Mouse (Mus musculus) CH12.LX (cell line): Measurements from ENCODE around the gene Ppp2r2d. TPM values are rescaled to one million over a fixed set of nuclear protein-coding genes. Genes with fewer than 3 reads are reported as not detected.

Experiments used
- DNase-seq: peaks from one replicate; pipeline ENCODE4 v3.0.0-alpha.2; 2013; ENCODE audit errors: extremely low read depth
- H3K27ac ChIP-seq: 2 replicates; pipeline ENCODE4 v1.5.1; 2012; ENCODE audit warnings: low read depth, mild to moderate bottlenecking, control low read depth, moderate library complexity; ENCODE audit not compliant: insufficient read depth
- H3K27me3 ChIP-seq: replicated peaks from 2 replicates; pipeline ENCODE3; 2012; ENCODE audit warnings: inconsistent platforms
- H3K36me3 ChIP-seq, 2 experiments: replicated peaks in 1 of 2; 2 replicates each; pipeline versions ENCODE3 to v1.6.1; 2012; ENCODE audit warnings: inconsistent platforms in 1 of 2, low read length in 1 of 2, mild to moderate bottlenecking in 1 of 2, mixed read lengths in 1 of 2, moderate library complexity in 1 of 2; ENCODE audit not compliant: control insufficient read depth in 1 of 2, insufficient read depth in 1 of 2
- H3K4me1 ChIP-seq, 2 experiments: 2 replicates each; pipeline ENCODE4 v1.6.1; 2012; ENCODE audit warnings: inconsistent platforms in 1 of 2, moderate library complexity in 1 of 2; ENCODE audit not compliant: insufficient read depth in 2 of 2, control insufficient read depth in 1 of 2
- H3K4me2 ChIP-seq: 2 replicates; pipeline ENCODE4 v1.6.1; 2012; ENCODE audit warnings: low read depth, mild to moderate bottlenecking, control low read depth; ENCODE audit not compliant: poor library complexity, insufficient read depth, severe bottlenecking
- H3K4me3 ChIP-seq, 3 experiments: fragments of 150-350 bp in 1 of 3; sonication (generic) in 1 of 3; replicated peaks in 1 of 3; 2 replicates each; pipeline versions ENCODE3 to v1.5.1; 2011 to 2012; ENCODE audit warnings: low read depth in 2 of 3, low read length in 2 of 3, mild to moderate bottlenecking in 2 of 3, moderate library complexity in 2 of 3, control low read depth in 1 of 3, improper control_type of control experiment in 1 of 3, inconsistent platforms in 1 of 3, mixed read lengths in 1 of 3; ENCODE audit not compliant: poor library complexity in 1 of 3
- H3K79me2 ChIP-seq: replicated peaks from 2 replicates; pipeline ENCODE4 v1.6.1; 2012; ENCODE audit warnings: mild to moderate bottlenecking, moderate library complexity; ENCODE audit not compliant: control insufficient read depth, poor library complexity, insufficient read depth, severe bottlenecking; ENCODE audit errors: extremely low read depth
- H3K9ac ChIP-seq: 2 replicates; pipeline ENCODE4 v1.6.1; 2012; ENCODE audit warnings: low read depth, mild to moderate bottlenecking, control low read depth, moderate library complexity; ENCODE audit not compliant: insufficient read depth
- H3K9me3 ChIP-seq: replicated peaks from 2 replicates; pipeline ENCODE3; 2012; ENCODE audit warnings: low read length, inconsistent platforms, mixed read lengths
- BHLHE40 ChIP-seq: IDR thresholded peaks from 2 replicates; pipeline ENCODE4 v1.6.1; 2011; ENCODE audit warnings: mild to moderate bottlenecking, low read depth, low read length, improper control_type of control experiment
- CHD1 ChIP-seq: IDR thresholded peaks from 2 replicates; pipeline ENCODE4 v1.6.1; 2012; ENCODE audit warnings: low read depth, low read length, improper control_type of control experiment, inconsistent platforms
- CTCF ChIP-seq, 2 experiments: IDR thresholded peaks in 1 of 2; conservative IDR thresholded peaks in 1 of 2; 2 replicates each; pipeline ENCODE4 v1.5.1; 2011 to 2012; ENCODE audit warnings: low read depth in 2 of 2, low read length in 2 of 2, improper control_type of control experiment in 1 of 2, inconsistent platforms in 1 of 2, mild to moderate bottlenecking in 1 of 2, moderate library complexity in 1 of 2
- ELF1 ChIP-seq: IDR thresholded peaks from 2 replicates; pipeline ENCODE4 v1.6.1; 2014; ENCODE audit warnings: low read depth, mild to moderate bottlenecking, inconsistent platforms, low read length, improper control_type of control experiment
- EP300 ChIP-seq: IDR thresholded peaks from 2 replicates; pipeline ENCODE4 v1.6.1; 2011; ENCODE audit warnings: low read length, improper control_type of control experiment
- ETS1 ChIP-seq: conservative IDR thresholded peaks from 2 replicates; pipeline ENCODE4 v1.6.1; 2012; ENCODE audit warnings: low read depth, mild to moderate bottlenecking, inconsistent platforms, low read length, improper control_type of control experiment, moderate library complexity
- HCFC1 ChIP-seq: IDR thresholded peaks from 2 replicates; pipeline ENCODE4 v1.6.1; 2012; ENCODE audit warnings: low read depth, mild to moderate bottlenecking, inconsistent platforms, low read length, improper control_type of control experiment
- IRF4 ChIP-seq: IDR thresholded peaks from 2 replicates; pipeline ENCODE4 v1.6.1; 2014; ENCODE audit warnings: low read depth, mild to moderate bottlenecking, inconsistent platforms, low read length, improper control_type of control experiment
- JUND ChIP-seq: conservative IDR thresholded peaks from 2 replicates; pipeline ENCODE4 v1.6.1; 2011; ENCODE audit warnings: low read depth, low read length, improper control_type of control experiment
- KAT2A ChIP-seq: IDR thresholded peaks from 2 replicates; pipeline ENCODE4 v1.6.1; 2012; ENCODE audit warnings: low read length, improper control_type of control experiment, inconsistent platforms; ENCODE audit not compliant: insufficient replicate concordance
- MAX ChIP-seq: IDR thresholded peaks from 2 replicates; pipeline ENCODE4 v1.6.1; 2011; ENCODE audit warnings: low read length, improper control_type of control experiment
- MEF2A ChIP-seq: IDR thresholded peaks from 2 replicates; pipeline ENCODE4 v1.6.1; 2014; ENCODE audit warnings: low read depth, mild to moderate bottlenecking, inconsistent platforms, low read length, improper control_type of control experiment, borderline replicate concordance
- MYC ChIP-seq: IDR thresholded peaks from 2 replicates; pipeline ENCODE4 v1.6.1; 2011; ENCODE audit warnings: low read depth, mild to moderate bottlenecking, improper control_type of control experiment, low read length
- NELFE ChIP-seq: IDR thresholded peaks from 2 replicates; pipeline ENCODE4 v1.6.1; 2011; ENCODE audit warnings: low read depth, low read length, improper control_type of control experiment
- PAX5 ChIP-seq: IDR thresholded peaks from 2 replicates; pipeline ENCODE4 v1.6.1; 2012; ENCODE audit warnings: low read length, inconsistent platforms, mixed read lengths
- POLR2A ChIP-seq: IDR thresholded peaks from 2 replicates; pipeline ENCODE4 v1.6.1; 2011; ENCODE audit warnings: low read depth, mild to moderate bottlenecking, improper control_type of control experiment, low read length
- POLR2AphosphoS2 ChIP-seq: IDR thresholded peaks from 2 replicates; pipeline ENCODE4 v1.6.1; 2011; ENCODE audit warnings: low read depth, low read length, improper control_type of control experiment
- RCOR1 ChIP-seq: conservative IDR thresholded peaks from 2 replicates; pipeline ENCODE4 v1.6.1; 2012; ENCODE audit warnings: low read depth, mild to moderate bottlenecking, inconsistent platforms, low read length, improper control_type of control experiment
- SIN3A ChIP-seq: IDR thresholded peaks from 2 replicates; pipeline ENCODE4 v1.6.1; 2012; ENCODE audit warnings: low read length, improper control_type of control experiment, inconsistent platforms
- SMC3 ChIP-seq: IDR thresholded peaks from 2 replicates; pipeline ENCODE4 v1.6.1; 2011; ENCODE audit warnings: low read depth, low read length, improper control_type of control experiment
- TBP ChIP-seq: conservative IDR thresholded peaks from 2 replicates; pipeline ENCODE4 v1.6.1; 2011; ENCODE audit warnings: low read depth, low read length, improper control_type of control experiment
- TCF12 ChIP-seq: IDR thresholded peaks from 2 replicates; pipeline ENCODE4 v1.6.1; 2014; ENCODE audit warnings: low read depth, mild to moderate bottlenecking, inconsistent platforms, low read length, improper control_type of control experiment
- UBTF ChIP-seq: IDR thresholded peaks from 2 replicates; pipeline ENCODE4 v1.6.1; 2012; ENCODE audit warnings: low read depth, mild to moderate bottlenecking, inconsistent platforms, low read length, improper control_type of control experiment, moderate library complexity
- USF1 ChIP-seq: IDR thresholded peaks from 2 replicates; pipeline ENCODE4 v1.6.1; 2014; ENCODE audit warnings: low read depth, mild to moderate bottlenecking, inconsistent platforms, low read length, improper control_type of control experiment
- ZC3H11A ChIP-seq: IDR thresholded peaks from 2 replicates; pipeline ENCODE4 v1.6.1; 2012; ENCODE audit warnings: low read depth, mild to moderate bottlenecking, inconsistent platforms, low read length, improper control_type of control experiment
- ZMIZ1 ChIP-seq: IDR thresholded peaks from 2 replicates; pipeline ENCODE4 v1.6.1; 2012; ENCODE audit warnings: low read depth, mild to moderate bottlenecking, inconsistent platforms, low read length, improper control_type of control experiment
- ZNF384 ChIP-seq: IDR thresholded peaks from 2 replicates; pipeline ENCODE4 v1.6.1; 2012; ENCODE audit warnings: low read depth, low read length, improper control_type of control experiment, inconsistent platforms
- dilution Hi-C: fragments of 300-500 bp; cut with MboI; formaldehyde crosslinking; loops from 2 replicates; pipeline ENCODE4 v1.14.3; 2020; ENCODE audit warnings: low sequenced_read_pairs; ENCODE audit not compliant: extremely low pct_unique_long_range_greater_than_20kb, extremely low pct_ligation_motif_present
- in situ Hi-C: fragments of 300-500 bp; cut with MboI; formaldehyde crosslinking; loops from 3 replicates; pipeline ENCODE4 v1.14.3; 2019; ENCODE audit warnings: low sequenced_read_pairs, low pct_ligation_motif_present, low pct_unique_long_range_greater_than_20kb, mixed read lengths
- polyA plus RNA-seq: library from polyadenylated mRNA; unstranded; fragments of >175 nt; gene quantifications from 2 replicates; pipeline ENCODE4 v1.2.1, GENCODE M21; 2012; ENCODE audit warnings: low read depth; ENCODE audit not compliant: insufficient read length
- total RNA-seq, 2 experiments: library from RNA; depleted of rRNA; stranded (reverse); fragments of 300-350 nt in 1 of 2; fragments of >200 nt in 1 of 2; gene quantifications; 2 replicates each; pipeline ENCODE4 v1.2.3; 2012 to 2014

Gene Ppp2r2d
- total and polyA plus RNA-seq, 3 experiments, result 24.3 to 54.1 (median 46.0) TPM

- H3K36me3 ChIP-seq, result no peaks in the 10 kb centered on the region
- H3K4me3 ChIP-seq, result peak overlapping the region; percentile 24 to 32 (median 28)
- H3K27ac ChIP-seq, result peak overlapping the region; percentile 14
- in situ Hi-C loops (no loop called here), dilution Hi-C loops (no loop called here)
- peaks cover 11% of the 10 kb centered on the region for H3K27me3 ChIP-seq
- H3K9me3 ChIP-seq, result no peaks in the 10 kb centered on the region
- H3K9ac ChIP-seq, result peak overlapping the region; percentile 12; the same call in 1 of the 2 replicates
- peak overlapping the region; percentile 17 for H3K4me2 ChIP-seq
- TF ChIP-seq MEF2A (peak; percentile 61), KAT2A (no peak), SMC3 (no peak), SIN3A (no peak), ZC3H11A (no peak), CTCF (conservative IDR thresholded peaks at IDR 0.05 in 1 of 2, IDR thresholded peaks at IDR 0.05 in 1 of 2; ENCODE audit: low read depth in 2 of 2, low read length in 2 of 2) (peak in 1 of 2 experiments; percentile 31; a peak in 2 of 4 replicates), BHLHE40 (peak; percentile 87), MYC (no peak), TCF12 (no peak), HCFC1 (no peak), MAX (no peak), JUND (no peak), IRF4 (no peak), ZNF384 (no peak), USF1 (no peak), CHD1 (no peak), EP300 (no peak), TBP (peak; percentile 96), NELFE (no peak), RCOR1 (no peak), POLR2A (no peak), ETS1 (no peak; the same call in 1 of the 2 replicates), PAX5 (no peak), ELF1 (peak; percentile 49; the same call in 1 of the 2 replicates), UBTF (peak; percentile 98), ZMIZ1 (no peak), POLR2AphosphoS2 (no peak)
- DNase-seq, result peak; percentile 26
- peaks cover 0 to 13% of the 10 kb centered on the region in 2 experiments; a peak in 2 of 4 replicates for H3K4me1 ChIP-seq
- no peaks in the 10 kb centered on the region for H3K79me2 ChIP-seq
Measured at GRCm38 (mm10) chr7:138919156-138919944, 73.5 kb downstream of the Ppp2r2d start.
